Mouse (Mus musculus): ENCODE measurements around the gene Mrps7. TPM values are rescaled to one million over a fixed set of nuclear protein-coding genes. Genes with fewer than 3 reads are reported as not detected.

Gene Mrps7
- polyA plus RNA-seq (2015; fragmentation: Nextera tagmentation; extraction: Ambion mirVana) = 101 and 103 TPM in 2 replicates

GRCm38 (mm10) chr11:115603476-115604303 is at the start of gene Mrps7, which contains the start of gene Gga3:
TSS of gene Mrps7 (plus strand) at chr11:115603925.
TSS of gene Gga3 (minus strand) at chr11:115604051.
- Histone ChIP-seq H3K9me3 (ENCODE audit: low read length) (no peaks in the 10 kb centered on the region), H3K4me1 (ENCODE audit: insufficient read depth, low read length) (peaks cover 28% of the 10 kb centered on the region), H3K4me3 (ENCODE audit: low read length) (peak within 1 kb of the TSS; percentile 96), H3K4me2 (replicated peaks; ENCODE audit: low read depth, low read length) (peak within 1 kb of the TSS; percentile 85), H3K27ac (ENCODE audit: low read length) (peak within 1 kb of the TSS; percentile 96), H3K27me3 (ENCODE audit: insufficient read depth, low read length) (no peaks in the 10 kb centered on the region), H3K9ac (replicated peaks; ENCODE audit: low read length) (peak within 1 kb of the TSS; percentile 88), H3K36me3 (ENCODE audit: insufficient read depth, low read length) (peaks cover 29% of the 10 kb centered on the region)
- under 1% methylated on average over 91 of the region's 93 CpGs for WGBS
- ATAC-seq (ENCODE audit: low FRiP score, low TSS enrichment) = peak; percentile 96

DNA sequence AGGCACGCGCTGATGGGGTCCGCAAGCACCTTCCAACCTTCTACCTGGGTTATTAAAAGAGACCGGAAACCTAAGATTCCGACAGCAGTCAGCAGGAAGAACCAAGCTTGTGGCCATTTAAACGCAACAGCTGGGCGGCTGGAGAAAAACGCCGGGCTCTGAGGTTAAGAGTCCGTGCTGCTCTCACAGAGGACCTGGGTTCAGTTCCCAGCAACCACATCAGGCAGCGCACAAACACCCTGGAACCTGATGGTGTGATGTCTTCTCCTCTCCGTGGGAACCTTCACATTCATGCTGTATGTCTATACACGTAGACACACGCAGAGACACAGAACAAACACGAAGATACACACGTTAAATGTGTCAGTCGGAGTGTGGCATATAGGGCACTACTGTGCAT is 48.0 kb upstream of the Mrps7 start:
- 80% methylated on average over 17 of the region's 17 CpGs for WGBS

DNA sequence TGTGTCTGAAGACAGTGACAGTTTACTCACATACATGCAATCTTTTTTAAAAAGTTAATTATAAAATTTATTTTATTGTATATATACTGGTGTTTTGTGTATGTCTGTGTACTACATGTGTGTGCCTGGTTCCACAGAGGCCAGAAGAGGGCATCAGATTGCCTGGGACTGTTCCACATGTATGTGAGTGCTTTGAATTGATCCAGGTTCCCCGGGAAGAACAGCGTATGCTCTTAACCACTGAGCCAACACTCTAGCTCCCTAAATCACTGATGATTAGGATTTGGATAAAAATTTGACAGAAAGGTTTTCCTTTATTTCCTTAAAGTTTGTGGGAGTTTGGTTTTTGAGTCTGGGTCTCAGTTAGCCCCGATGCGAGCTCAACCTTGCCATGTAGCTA is 40.3 kb upstream of the Mrps7 start:
- ATAC-seq (ENCODE audit: low FRiP score, low TSS enrichment) = no peak
- Histone ChIP-seq H3K9ac (replicated peaks; ENCODE audit: low read length) (peak overlapping the region; percentile 75), H3K27ac (ENCODE audit: low read length) (peak overlapping the region; percentile 81), H3K4me2 (replicated peaks; ENCODE audit: low read depth, low read length) (peak overlapping the region; percentile 67), H3K27me3 (ENCODE audit: insufficient read depth, low read length) (no peaks in the 10 kb centered on the region), H3K36me3 (ENCODE audit: insufficient read depth, low read length) (peaks cover 20% of the 10 kb centered on the region), H3K4me1 (ENCODE audit: insufficient read depth, low read length) (peaks cover 10% of the 10 kb centered on the region), H3K4me3 (ENCODE audit: low read length) (peak overlapping the region; percentile 92), H3K9me3 (ENCODE audit: low read length) (no peaks in the 10 kb centered on the region)
- 48% methylated on average over 4 of the region's 4 CpGs for WGBS

More for the DNA sequence above, 48.0 kb upstream of the Mrps7 start:
- H3K36me3 ChIP-seq (ENCODE audit: insufficient read depth, low read length) = no peaks in the 10 kb centered on the region
- no peak for ATAC-seq (ENCODE audit: low FRiP score, low TSS enrichment)
- H3K27me3 ChIP-seq (ENCODE audit: insufficient read depth, low read length) = no peaks in the 10 kb centered on the region
- H3K9ac ChIP-seq (replicated peaks; ENCODE audit: low read length) = no peak overlapping the region
- no peaks in the 10 kb centered on the region for H3K4me1 ChIP-seq (ENCODE audit: insufficient read depth, low read length)
- no peak overlapping the region for H3K4me2 ChIP-seq (replicated peaks; ENCODE audit: low read depth, low read length)
- H3K27ac ChIP-seq (ENCODE audit: low read length) = no peak overlapping the region
- no peaks in the 10 kb centered on the region for H3K9me3 ChIP-seq (ENCODE audit: low read length)
- no peak overlapping the region for H3K4me3 ChIP-seq (ENCODE audit: low read length)

GRCm38 (mm10) chr11:115564064-115564809 is 39.5 kb upstream of the Mrps7 start, which contains the start of gene Nup85:
TSS of gene Nup85 (plus strand) at chr11:115564434.
- under 1% methylated on average over 42 of the region's 42 CpGs for WGBS
- H3K4me2 ChIP-seq (replicated peaks; ENCODE audit: low read depth, low read length) = peak within 1 kb of the TSS; percentile 67
- ATAC-seq (ENCODE audit: low FRiP score, low TSS enrichment) = peak; percentile 94
- peaks cover 10% of the 10 kb centered on the region for H3K4me1 ChIP-seq (ENCODE audit: insufficient read depth, low read length)
- H3K9ac ChIP-seq (replicated peaks; ENCODE audit: low read length) = peak within 1 kb of the TSS; percentile 75
- no peaks in the 10 kb centered on the region for H3K27me3 ChIP-seq (ENCODE audit: insufficient read depth, low read length)
- H3K36me3 ChIP-seq (ENCODE audit: insufficient read depth, low read length) = peaks cover 27% of the 10 kb centered on the region
- H3K9me3 ChIP-seq (ENCODE audit: low read length) = no peaks in the 10 kb centered on the region
- H3K27ac ChIP-seq (ENCODE audit: low read length) = peak within 1 kb of the TSS; percentile 81
- H3K4me3 ChIP-seq (ENCODE audit: low read length) = peak within 1 kb of the TSS; percentile 92

- Histone ChIP-seq H3K27me3 (ENCODE audit: insufficient read depth, low read length) (no peaks in the 10 kb centered on the region), H3K4me3 (ENCODE audit: low read length) (peak overlapping the region; percentile 92), H3K4me1 (ENCODE audit: insufficient read depth, low read length) (peaks cover 10% of the 10 kb centered on the region), H3K9me3 (ENCODE audit: low read length) (no peaks in the 10 kb centered on the region), H3K4me2 (replicated peaks; ENCODE audit: low read depth, low read length) (peak overlapping the region; percentile 67), H3K9ac (replicated peaks; ENCODE audit: low read length) (peak overlapping the region; percentile 75), H3K36me3 (ENCODE audit: insufficient read depth, low read length) (peaks cover 35% of the 10 kb centered on the region), H3K27ac (ENCODE audit: low read length) (no peak overlapping the region)
- no peak for ATAC-seq (ENCODE audit: low FRiP score, low TSS enrichment)
- WGBS = 12% methylated on average over 7 of the region's 7 CpGs
Observed at GRCm38 (mm10) chr11:115564961-115565360, 38.8 kb upstream of the Mrps7 start.

GRCm38 (mm10) chr11:115579080-115579479 is 24.6 kb upstream of the Mrps7 start:
- Histone ChIP-seq H3K4me2 (replicated peaks; ENCODE audit: low read depth, low read length) (no peak overlapping the region), H3K36me3 (ENCODE audit: insufficient read depth, low read length) (peaks cover 61% of the 10 kb centered on the region), H3K27me3 (ENCODE audit: insufficient read depth, low read length) (no peaks in the 10 kb centered on the region), H3K9me3 (ENCODE audit: low read length) (no peaks in the 10 kb centered on the region), H3K4me1 (ENCODE audit: insufficient read depth, low read length) (no peaks in the 10 kb centered on the region), H3K9ac (replicated peaks; ENCODE audit: low read length) (no peak overlapping the region), H3K27ac (ENCODE audit: low read length) (no peak overlapping the region), H3K4me3 (ENCODE audit: low read length) (no peak overlapping the region)
- no peak for ATAC-seq (ENCODE audit: low FRiP score, low TSS enrichment)

DNA sequence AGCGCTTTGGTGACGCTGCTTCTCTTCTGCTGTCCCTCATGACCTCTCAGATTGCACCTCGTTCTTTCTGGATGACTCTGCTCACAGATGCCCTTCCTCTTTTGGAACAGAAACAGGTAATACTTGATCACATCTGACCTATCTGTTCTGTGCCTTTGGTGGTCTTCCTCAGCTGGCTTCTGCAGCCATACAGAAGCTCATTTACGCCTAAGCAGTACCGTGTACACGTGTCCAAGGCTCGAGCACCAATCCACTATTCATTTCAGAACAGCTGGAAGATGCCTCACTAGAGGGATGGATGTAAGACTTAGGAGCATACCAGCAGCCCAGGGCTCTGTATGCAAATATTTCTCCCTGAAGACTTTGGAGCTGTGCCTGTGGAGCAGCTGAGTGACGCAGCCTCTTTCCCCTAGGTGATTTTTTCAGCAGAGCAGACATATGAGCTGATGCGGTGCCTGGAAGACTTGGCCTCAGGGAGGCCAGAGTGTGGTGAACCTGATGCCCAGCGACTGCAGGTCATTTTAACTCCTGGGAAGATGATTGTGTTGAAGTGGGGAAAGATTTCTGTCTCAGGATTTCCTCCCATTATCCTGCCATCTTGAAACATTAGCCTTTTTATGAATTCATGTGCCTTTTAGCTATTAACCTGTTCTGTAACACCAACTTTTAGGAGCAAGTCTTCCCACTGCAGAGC is 20.7 kb upstream of the Mrps7 start:
- Histone ChIP-seq H3K27ac (ENCODE audit: low read length) (no peak overlapping the region), H3K4me2 (replicated peaks; ENCODE audit: low read depth, low read length) (no peak overlapping the region), H3K9ac (replicated peaks; ENCODE audit: low read length) (no peak overlapping the region), H3K4me1 (ENCODE audit: insufficient read depth, low read length) (no peaks in the 10 kb centered on the region), H3K4me3 (ENCODE audit: low read length) (no peak overlapping the region), H3K27me3 (ENCODE audit: insufficient read depth, low read length) (no peaks in the 10 kb centered on the region), H3K9me3 (ENCODE audit: low read length) (no peaks in the 10 kb centered on the region), H3K36me3 (ENCODE audit: insufficient read depth, low read length) (peaks cover 87% of the 10 kb centered on the region)
- WGBS = 79% methylated on average over 10 of the region's 10 CpGs
- no peak for ATAC-seq (ENCODE audit: low FRiP score, low TSS enrichment)

GRCm38 (mm10) chr11:115584376-115585073 is 19.2 kb upstream of the Mrps7 start:
- H3K4me1 ChIP-seq (ENCODE audit: insufficient read depth, low read length) = no peaks in the 10 kb centered on the region
- H3K27me3 ChIP-seq (ENCODE audit: insufficient read depth, low read length) = no peaks in the 10 kb centered on the region
- H3K4me3 ChIP-seq (ENCODE audit: low read length) = no peak overlapping the region
- no peaks in the 10 kb centered on the region for H3K9me3 ChIP-seq (ENCODE audit: low read length)
- ATAC-seq (ENCODE audit: low FRiP score, low TSS enrichment) = no peak
- WGBS = 86% methylated on average over 10 of the region's 10 CpGs
- H3K4me2 ChIP-seq (replicated peaks; ENCODE audit: low read depth, low read length) = no peak overlapping the region
- no peak overlapping the region for H3K9ac ChIP-seq (replicated peaks; ENCODE audit: low read length)
- peaks cover 83% of the 10 kb centered on the region for H3K36me3 ChIP-seq (ENCODE audit: insufficient read depth, low read length)
- H3K27ac ChIP-seq (ENCODE audit: low read length) = no peak overlapping the region

DNA sequence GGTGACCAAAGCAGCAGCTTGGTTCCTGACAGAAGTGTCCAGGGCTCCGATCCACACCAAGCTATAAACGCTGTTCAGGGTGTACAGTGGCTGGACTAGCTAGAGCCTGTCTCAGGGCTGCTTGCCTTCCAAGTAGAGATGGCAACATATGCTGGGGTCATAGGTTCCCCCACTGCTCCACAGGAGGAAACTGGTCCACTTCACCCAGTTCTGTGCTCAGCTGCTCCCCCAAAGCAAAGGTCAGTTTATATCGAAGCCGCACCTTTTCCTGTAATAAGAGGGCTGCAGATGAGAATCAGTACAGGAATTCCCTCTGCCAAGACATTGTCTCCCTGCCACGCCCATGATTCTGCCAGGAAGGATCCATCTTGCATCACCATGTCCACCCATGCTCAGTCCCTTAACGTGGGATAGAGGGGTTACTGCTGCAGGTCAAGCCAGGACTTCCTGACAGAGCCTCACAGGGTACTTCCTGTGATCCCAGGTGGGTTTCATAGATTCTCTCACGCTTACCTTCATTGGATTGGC is 18.1 kb upstream of the Mrps7 start:
- ATAC-seq (ENCODE audit: low FRiP score, low TSS enrichment) = no peak
- no peaks in the 10 kb centered on the region for H3K27me3 ChIP-seq (ENCODE audit: insufficient read depth, low read length)
- no peak overlapping the region for H3K9ac ChIP-seq (replicated peaks; ENCODE audit: low read length)
- no peaks in the 10 kb centered on the region for H3K4me1 ChIP-seq (ENCODE audit: insufficient read depth, low read length)
- H3K4me3 ChIP-seq (ENCODE audit: low read length) = no peak overlapping the region
- no peaks in the 10 kb centered on the region for H3K9me3 ChIP-seq (ENCODE audit: low read length)
- no peak overlapping the region for H3K27ac ChIP-seq (ENCODE audit: low read length)
- H3K36me3 ChIP-seq (ENCODE audit: insufficient read depth, low read length) = peaks cover 87% of the 10 kb centered on the region
- WGBS = 87% methylated on average over 7 of the region's 7 CpGs
- H3K4me2 ChIP-seq (replicated peaks; ENCODE audit: low read depth, low read length) = no peak overlapping the region
